Mouse (Mus musculus) hindbrain, embryonic 10.5 days (tissue): Measurements from ENCODE around the gene Txnrd2. TPM values are rescaled to one million over a fixed set of nuclear protein-coding genes. Genes with fewer than 3 reads are reported as not detected.

Experiments used
- DNase-seq: peaks from one replicate; pipeline ENCODE4 v3.0.0-alpha.2; 2017; ENCODE audit warnings: low spot score
- H3K27ac ChIP-seq: fragments of 300-500 bp; sonication (generic); 2 replicates; pipeline ENCODE4 v1.5.1; 2016; ENCODE audit warnings: mild to moderate bottlenecking, moderate library complexity
- H3K27me3 ChIP-seq: fragments of 300-500 bp; sonication (generic); 2 replicates; pipeline ENCODE4 v1.6.1; 2016; ENCODE audit warnings: mild to moderate bottlenecking; ENCODE audit not compliant: poor library complexity, insufficient read depth, severe bottlenecking
- H3K36me3 ChIP-seq: fragments of 300-500 bp; sonication (generic); 2 replicates; pipeline ENCODE4 v1.6.1; 2016; ENCODE audit warnings: mild to moderate bottlenecking, moderate library complexity
- H3K4me1 ChIP-seq: fragments of 300-500 bp; sonication (generic); replicated peaks from 2 replicates; pipeline ENCODE4 v1.6.1; 2016; ENCODE audit warnings: mild to moderate bottlenecking
- H3K4me3 ChIP-seq: fragments of 300-500 bp; sonication (generic); 2 replicates; pipeline ENCODE4 v1.5.1; 2016; ENCODE audit warnings: mild to moderate bottlenecking, moderate library complexity
- H3K9me3 ChIP-seq: fragments of 300-500 bp; sonication (generic); 2 replicates; pipeline ENCODE4 v1.6.1; 2016; ENCODE audit warnings: mild to moderate bottlenecking, moderate library complexity
- WGBS: fragments of 180-500 bp; shearing (Covaris S2); methylation state at CpG from one replicate; pipeline ENCODE4 v1.1.7; 2016; 5-methylcytosine and 5-hydroxymethylcytosine counted together
- polyA plus RNA-seq: library from polyadenylated mRNA; unstranded; fragments of >200 nt; fragmentation: Nextera tagmentation; extraction: Ambion mirVana; gene quantifications from 2 replicates; pipeline ENCODE4 v1.2.1, GENCODE M21; 2016

The Txnrd2 gene
- polyA plus RNA-seq, 1 experiment from 2014 or later, result 30.5 TPM

DNA sequence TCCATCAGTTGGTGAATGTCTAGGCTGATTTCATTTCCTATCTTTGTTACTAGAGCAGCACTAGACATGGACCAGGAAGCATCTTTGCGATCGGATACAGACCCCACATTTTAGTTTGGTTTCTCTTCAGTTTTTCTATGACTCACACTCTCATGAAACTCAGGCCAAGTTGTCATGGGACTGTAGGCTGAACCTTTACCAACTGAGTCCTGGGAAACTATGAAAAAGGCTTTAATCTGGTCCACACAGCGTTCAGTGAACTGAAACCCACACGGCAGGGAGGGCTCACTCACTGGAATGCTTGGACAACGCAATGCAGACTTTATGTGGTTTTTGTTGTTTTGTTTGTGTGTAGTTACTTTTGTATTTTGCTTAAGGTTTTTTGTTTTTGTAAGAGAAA, 102.5 kb downstream of the Txnrd2 start:
- Histone ChIP-seq H3K4me1 (no peaks in the 10 kb centered on the region), H3K4me3 (no peak overlapping the region), H3K36me3 (no peaks in the 10 kb centered on the region), H3K27me3 (no peaks in the 10 kb centered on the region), H3K27ac (no peak overlapping the region), H3K9me3 (peaks cover 6% of the 10 kb centered on the region)
- DNase-seq, result no peak
- WGBS, result 87% methylated on average over 5 of the region's 5 CpGs

Other genes starting within 250 kb of the Txnrd2 start
- gene Ccdc188, start 208.5 kb upstream of the Txnrd2 start, polyA plus RNA-seq, result 0.12 TPM in 1 of 2 replicates, not detected in the other
- 13.0 and 13.7 TPM in 2 replicates for gene Zdhhc8, start 191.2 kb upstream of the Txnrd2 start, polyA plus RNA-seq
- gene Trmt2a, start 177.7 kb upstream of the Txnrd2 start, polyA plus RNA-seq, result 130 and 133 TPM in 2 replicates
- gene Ranbp1, start 177.7 kb upstream of the Txnrd2 start, polyA plus RNA-seq, result 1,091 and 1,220 TPM in 2 replicates
- gene Gm49776, start 168.1 kb upstream of the Txnrd2 start, polyA plus RNA-seq, result 0.72 TPM in 1 of 2 replicates, not detected in the other
- gene Dgcr8, start 137.1 kb upstream of the Txnrd2 start, polyA plus RNA-seq, result 37.4 and 45.4 TPM in 2 replicates
- 45.5 and 52.8 TPM in 2 replicates for gene Tango2, start 78.3 kb upstream of the Txnrd2 start, polyA plus RNA-seq
- 99.5 and 115 TPM in 2 replicates for gene Arvcf, start 78.2 kb upstream of the Txnrd2 start, polyA plus RNA-seq
- 62.5 and 67.9 TPM in 2 replicates for gene Comt, start 468 bp downstream of the Txnrd2 start, polyA plus RNA-seq
- 16.8 and 19.5 TPM in 2 replicates for gene Gnb1l, start 72.3 kb downstream of the Txnrd2 start, polyA plus RNA-seq
- gene Rtl10, start 72.5 kb downstream of the Txnrd2 start, polyA plus RNA-seq, result 2.2 and 2.7 TPM in 2 replicates
- 11.3 and 15.3 TPM in 2 replicates for gene Tbx1, start 164.3 kb downstream of the Txnrd2 start, polyA plus RNA-seq
- gene Gp1bb, start 196.0 kb downstream of the Txnrd2 start, polyA plus RNA-seq, result 4.2 and 9.2 TPM in 2 replicates
- gene Gm49601, start 200.0 kb downstream of the Txnrd2 start, polyA plus RNA-seq, result 3.4 and 8.5 TPM in 2 replicates
- 42.3 and 71.9 TPM in 2 replicates for gene Sept5, start 203.6 kb downstream of the Txnrd2 start, polyA plus RNA-seq